Mouse (Mus musculus) stomach, postnatal 0 days (tissue): ENCODE measurements at regions not wholly inside any gene's neighbourhood (a gene's known extent, or its start where the extent isn't known, plus 50 kb on each side); places are given as distances from the start of the nearest gene placed in this dataset.
A peak's percentile ranks its signal among the peaks of the same experiment; 100 is the strongest.

Experiments used
- ATAC-seq: fragments of 200-750 bp; cut with Nextera tagmentation; 2 replicates; pipeline ENCODE4 v1.8.0; 2017; ENCODE audit not compliant: low FRiP score, low TSS enrichment
- DNase-seq: peaks from one replicate; pipeline ENCODE4 v3.0.0-alpha.2; 2016; ENCODE audit warnings: low spot score
- H3K27ac ChIP-seq: fragments of 300-500 bp; sonication (generic); replicated peaks from 2 replicates; pipeline ENCODE4 v1.5.1; 2014; ENCODE audit warnings: mild to moderate bottlenecking, control low read depth
- H3K27me3 ChIP-seq: fragments of 300-500 bp; sonication (generic); 2 replicates; pipeline ENCODE4 v1.6.1; 2014; ENCODE audit warnings: low read length; ENCODE audit not compliant: control insufficient read depth, insufficient read depth
- H3K36me3 ChIP-seq: fragments of 300-500 bp; sonication (generic); 2 replicates; pipeline ENCODE4 v1.6.1; 2014; ENCODE audit warnings: low read length, mixed read lengths; ENCODE audit not compliant: control insufficient read depth, insufficient read depth
- H3K4me1 ChIP-seq: fragments of 300-500 bp; sonication (generic); replicated peaks from 2 replicates; pipeline ENCODE4 v1.6.1; 2014; ENCODE audit warnings: antibody characterized with exemption; ENCODE audit not compliant: control insufficient read depth, insufficient read depth
- H3K4me2 ChIP-seq: fragments of 300-500 bp; sonication (generic); replicated peaks from 2 replicates; pipeline ENCODE4 v1.6.1; 2014; ENCODE audit warnings: low read depth, mild to moderate bottlenecking, control low read depth, moderate library complexity
- H3K4me3 ChIP-seq: fragments of 300-500 bp; sonication (generic); 2 replicates; pipeline ENCODE4 v1.5.1; 2014; ENCODE audit warnings: low read depth, low read length, control low read depth
- H3K9ac ChIP-seq: fragments of 300-500 bp; sonication (generic); 2 replicates; pipeline ENCODE4 v1.6.1; 2014; ENCODE audit warnings: mild to moderate bottlenecking, low read length, control low read depth, mixed read lengths
- H3K9me3 ChIP-seq: fragments of 300-500 bp; sonication (generic); 2 replicates; pipeline ENCODE4 v1.6.1; 2016; ENCODE audit warnings: low read length; ENCODE audit not compliant: control insufficient read depth
- CTCF ChIP-seq: IDR thresholded peaks from 2 replicates; pipeline ENCODE4 v1.5.1; 2016; ENCODE audit warnings: antibody characterized with exemption, low read depth, mild to moderate bottlenecking, moderate library complexity
- EP300 ChIP-seq: optimal IDR thresholded peaks from 2 replicates; pipeline ENCODE3; 2016; ENCODE audit warnings: antibody characterized with exemption
- WGBS: fragments of 180-500 bp; shearing (Covaris S2); extraction: QIAGEN DNeasy Blood & Tissue Kit; methylation state at CpG from one replicate; pipeline ENCODE4 v1.1.7; 2014; 5-methylcytosine and 5-hydroxymethylcytosine counted together

- DNase-seq: peak; percentile 30
- peak; percentile 75 for TF ChIP-seq CTCF
- TF ChIP-seq EP300: no peak
- 57% methylated on average over 7 of the region's 7 CpGs for WGBS
- ATAC-seq: peak; percentile 28; the same call in 1 of the 2 replicates
- no peaks in the 10 kb centered on the region for H3K27me3 ChIP-seq
- H3K4me1 ChIP-seq: 0 out of 2 replicates have a peak, but pooled peaks cover 2% of the 10 kb centered on the region
- no peak overlapping the region for H3K27ac ChIP-seq
- no peaks in the 10 kb centered on the region for H3K9me3 ChIP-seq
- H3K4me2 ChIP-seq: no peak overlapping the region
- H3K4me3 ChIP-seq: no peak overlapping the region
- no peak overlapping the region for H3K9ac ChIP-seq
- H3K36me3 ChIP-seq: no peaks in the 10 kb centered on the region
Observed at GRCm38 (mm10) chr6:31189060-31189459, 209.5 kb upstream of the Mkln1 start.

GRCm38 (mm10) chr6:31190070-31190469 lies 208.5 kb upstream of the Mkln1 start:
- Histone ChIP-seq H3K27ac (no peak overlapping the region), H3K4me1 (0 out of 2 replicates have a peak, but pooled peaks cover 2% of the 10 kb centered on the region), H3K4me3 (no peak overlapping the region), H3K9ac (no peak overlapping the region), H3K4me2 (no peak overlapping the region), H3K36me3 (no peaks in the 10 kb centered on the region), H3K27me3 (no peaks in the 10 kb centered on the region), H3K9me3 (no peaks in the 10 kb centered on the region)
- 47% methylated on average over 5 of the region's 5 CpGs for WGBS
- no peak for TF ChIP-seq CTCF
- TF ChIP-seq EP300: no peak
- ATAC-seq (no peak), DNase-seq (no peak)

- DNase-seq: no peak
- Histone ChIP-seq H3K27ac (peak overlapping the region; percentile 56), H3K9ac (no peak overlapping the region), H3K4me3 (no peak overlapping the region), H3K27me3 (no peaks in the 10 kb centered on the region), H3K4me2 (no peak overlapping the region), H3K9me3 (no peaks in the 10 kb centered on the region), H3K36me3 (no peaks in the 10 kb centered on the region), H3K4me1 (0 out of 2 replicates have a peak, but pooled peaks cover 2% of the 10 kb centered on the region)
- WGBS: 38% methylated on average over 5 of the region's 5 CpGs
- ATAC-seq: 0 out of 2 replicates have a peak, but pooled peaks have one; percentile 43
- TF ChIP-seq EP300: no peak
- peak; percentile 76 for TF ChIP-seq CTCF
Observed at GRCm38 (mm10) chr6:31190628-31191373, 207.7 kb upstream of the Mkln1 start.

- H3K4me2 ChIP-seq: no peak overlapping the region
- H3K9ac ChIP-seq: 0 out of 2 replicates have a peak overlapping the region, but pooled peaks have one; percentile 5
- no peak for TF ChIP-seq EP300
- no peak for TF ChIP-seq CTCF
- 0 out of 2 replicates have a peak, but pooled peaks cover 2% of the 10 kb centered on the region for H3K4me1 ChIP-seq
- WGBS: 71% methylated on average over 14 of the region's 14 CpGs
- H3K9me3 ChIP-seq: no peaks in the 10 kb centered on the region
- no peaks in the 10 kb centered on the region for H3K36me3 ChIP-seq
- H3K4me3 ChIP-seq: no peak overlapping the region
- peak; percentile 87 for ATAC-seq
- peak; percentile 61 for DNase-seq
- no peaks in the 10 kb centered on the region for H3K27me3 ChIP-seq
- peak overlapping the region; percentile 56 for H3K27ac ChIP-seq
Observed at GRCm38 (mm10) chr6:31191577-31191976, 207.0 kb upstream of the Mkln1 start.

GRCm38 (mm10) chr6:31192197-31192596 lies 206.3 kb upstream of the Mkln1 start:
- Histone ChIP-seq H3K4me3 (no peak overlapping the region), H3K9me3 (no peaks in the 10 kb centered on the region), H3K36me3 (no peaks in the 10 kb centered on the region), H3K4me1 (0 out of 2 replicates have a peak, but pooled peaks cover 2% of the 10 kb centered on the region), H3K27ac (no peak overlapping the region), H3K9ac (no peak overlapping the region), H3K27me3 (no peaks in the 10 kb centered on the region), H3K4me2 (no peak overlapping the region)
- no peak for ATAC-seq
- TF ChIP-seq CTCF (no peak), EP300 (no peak)
- DNase-seq: no peak
- WGBS: 82% methylated on average over 4 of the region's 4 CpGs

- Histone ChIP-seq H3K4me2 (no peak overlapping the region), H3K4me3 (no peak overlapping the region), H3K9me3 (no peaks in the 10 kb centered on the region), H3K36me3 (no peaks in the 10 kb centered on the region), H3K27ac (no peak overlapping the region), H3K4me1 (0 out of 2 replicates have a peak, but pooled peaks cover 2% of the 10 kb centered on the region), H3K27me3 (no peaks in the 10 kb centered on the region), H3K9ac (no peak overlapping the region)
- DNase-seq (no peak), ATAC-seq (no peak)
- WGBS: 84% methylated on average over 5 of the region's 5 CpGs
- TF ChIP-seq CTCF (no peak), EP300 (no peak)
Observed at GRCm38 (mm10) chr6:31193202-31193601, 205.3 kb upstream of the Mkln1 start.
